Comparison of ENCODE assay signal across 8 mouse cellular contexts in genomic region chr10:36974086-36974675, GRCm38 (mm10). TPM values are rescaled to one million over a fixed set of nuclear protein-coding genes. Genes with fewer than 3 reads are reported as not detected.
A peak's percentile ranks its signal among the peaks of the same experiment; 100 is the strongest.
DNase-seq lines count a peak whose midpoint lies in the region; ATAC-seq and TF ChIP-seq lines count a peak whose summit lies in the region.

Gene Hdac2 (plus strand): TSS chr10:36974544.

- no peaks in the 10 kb centered on the region for H3K36me3 ChIP-seq in ES-E14 (ENCODE audit: control insufficient read depth, insufficient read depth, low read length, poor library complexity, severe bottlenecking)
- no peaks in the 10 kb centered on the region for H3K36me3 ChIP-seq in forebrain, embryonic 16.5 days (ENCODE audit: control insufficient read depth, insufficient read depth)
- H3K36me3 ChIP-seq in lung, embryonic 14.5 days (ENCODE audit: insufficient read depth) = no peaks in the 10 kb centered on the region
- no peaks in the 10 kb centered on the region for H3K36me3 ChIP-seq in thymus, adult 2 months (ENCODE audit: control insufficient read depth, insufficient read depth, low read length)

- peak within 1 kb of the TSS; percentile 87 for H3K4me2 ChIP-seq in forebrain, embryonic 16.5 days (ENCODE audit: low read length)
- peak within 1 kb of the TSS; percentile 70 for H3K4me2 ChIP-seq in lung, embryonic 14.5 days

- H3K27ac ChIP-seq in ES-E14 (ENCODE audit: insufficient read depth, low read depth, low read length, poor library complexity, severe bottlenecking) = peak within 1 kb of the TSS; percentile 81
- H3K27ac ChIP-seq in forebrain, embryonic 16.5 days (ENCODE audit: low read length) = peak within 1 kb of the TSS; percentile 98
- H3K27ac ChIP-seq in layer of hippocampus, adult 2 months = peak within 1 kb of the TSS; percentile 100
- H3K27ac ChIP-seq in lung, embryonic 14.5 days (ENCODE audit: low read depth) = peak within 1 kb of the TSS; percentile 98
- H3K27ac ChIP-seq in olfactory bulb, adult 2 months (ENCODE audit: insufficient read depth, low read depth, low read length) = peak within 1 kb of the TSS; percentile 99
- peak within 1 kb of the TSS; percentile 52 for H3K27ac ChIP-seq in thymus, adult 2 months (ENCODE audit: control insufficient read depth, insufficient read depth, low read length)

- TF ChIP-seq CTCF in layer of hippocampus, adult 2 months (conservative IDR thresholded peaks at IDR 0.05) = peak; percentile 14; the same call in 1 of the 2 replicates
- TF ChIP-seq CTCF in lung, embryonic 14.5 days (IDR thresholded peaks at IDR 0.05; ENCODE audit: low read depth) = no peak
- no peak for TF ChIP-seq CTCF in olfactory bulb, adult 2 months (IDR thresholded peaks at IDR 0.05; ENCODE audit: insufficient read depth, low read depth, low read length)
- no peak for TF ChIP-seq CTCF in thymus, adult 2 months (IDR thresholded peaks at IDR 0.05; ENCODE audit: borderline replicate concordance, control insufficient read depth, extremely low read depth, insufficient read depth, low read length, poor library complexity)

- peak within 1 kb of the TSS; percentile 90 to 98 for H3K4me3 ChIP-seq in ES-E14 (ENCODE audit: insufficient read depth in 1 of 2, low read depth in 1 of 2, low read length in 2 of 2, poor library complexity in 1 of 2, severe bottlenecking in 1 of 2)
- peak within 1 kb of the TSS; percentile 98 for H3K4me3 ChIP-seq in forebrain, embryonic 16.5 days (replicated peaks; ENCODE audit: low read length)
- peak within 1 kb of the TSS; percentile 81 for H3K4me3 ChIP-seq in layer of hippocampus, adult 2 months
- peak within 1 kb of the TSS; percentile 92 for H3K4me3 ChIP-seq in lung, embryonic 14.5 days (ENCODE audit: low read depth, low read length)
- peak within 1 kb of the TSS; percentile 88 for H3K4me3 ChIP-seq in olfactory bulb, adult 2 months (ENCODE audit: insufficient read depth, low read depth, low read length)
- peak within 1 kb of the TSS; percentile 71 for H3K4me3 ChIP-seq in thymus, adult 2 months (ENCODE audit: control insufficient read depth, insufficient read depth, low read length)

- H3K4me1 ChIP-seq in ES-E14 (ENCODE audit: control insufficient read depth in 2 of 2, insufficient read depth in 2 of 2, low read length in 2 of 2, poor library complexity in 1 of 2) = no peaks in the 10 kb centered on the region; a peak in 1 of 4 replicates
- H3K4me1 ChIP-seq in forebrain, embryonic 16.5 days (replicated peaks; ENCODE audit: control insufficient read depth, insufficient read depth, low read length) = peaks cover 16% of the 10 kb centered on the region
- 0 out of 2 replicates have a peak, but pooled peaks cover 2% of the 10 kb centered on the region for H3K4me1 ChIP-seq in lung, embryonic 14.5 days (ENCODE audit: insufficient read depth)
- no peaks in the 10 kb centered on the region for H3K4me1 ChIP-seq in olfactory bulb, adult 2 months (ENCODE audit: control insufficient read depth, insufficient read depth, low read length)
- H3K4me1 ChIP-seq in thymus, adult 2 months (replicated peaks; ENCODE audit: control insufficient read depth, insufficient read depth, low read length) = peaks cover 3% of the 10 kb centered on the region

- peak within 1 kb of the TSS; percentile 84 for H3K9ac ChIP-seq in ES-E14 (ENCODE audit: insufficient read depth, low read depth, low read length, poor library complexity, severe bottlenecking)
- peak within 1 kb of the TSS; percentile 98 for H3K9ac ChIP-seq in forebrain, embryonic 16.5 days (replicated peaks; ENCODE audit: low read depth, low read length)
- H3K9ac ChIP-seq in lung, embryonic 14.5 days = peak within 1 kb of the TSS; percentile 99

- TF ChIP-seq POLR2A in olfactory bulb, adult 2 months (IDR thresholded peaks at IDR 0.05; ENCODE audit: insufficient read depth, low read depth, low read length) = peak; percentile 81
- peak; percentile 85 for TF ChIP-seq POLR2A in thymus, adult 2 months (IDR thresholded peaks at IDR 0.05; ENCODE audit: control insufficient read depth, extremely low read depth, insufficient read depth, low read length, poor library complexity)

- peak; percentile 97 for ATAC-seq in forebrain, embryonic 16.5 days
- peak; percentile 98 for ATAC-seq in lung, embryonic 14.5 days (ENCODE audit: insufficient read depth)

- no peaks in the 10 kb centered on the region for H3K27me3 ChIP-seq in forebrain, embryonic 16.5 days (replicated peaks; ENCODE audit: control insufficient read depth, insufficient read depth, low read length)
- H3K27me3 ChIP-seq in lung, embryonic 14.5 days (ENCODE audit: insufficient read depth, low read length) = no peaks in the 10 kb centered on the region
- no peaks in the 10 kb centered on the region for H3K27me3 ChIP-seq in thymus, adult 2 months (ENCODE audit: control insufficient read depth, insufficient read depth, low read length)

- in situ Hi-C loops in ES-E14 (cut with MboI; ENCODE audit: low sequenced_read_pairs in 2 of 2, unreplicated experiment in 2 of 2) = no loop called here

- intact Hi-C loops in heart, postnatal 36 days (cut with DNase I) = no loop called here

- H3K9me3 ChIP-seq in ES-E14 (ENCODE audit: control insufficient read depth, insufficient read depth, low read depth, low read length) = no peaks in the 10 kb centered on the region
- no peaks in the 10 kb centered on the region for H3K9me3 ChIP-seq in forebrain, embryonic 16.5 days (ENCODE audit: control insufficient read depth, low read length)
- no peaks in the 10 kb centered on the region for H3K9me3 ChIP-seq in lung, embryonic 14.5 days (ENCODE audit: low read depth, low read length)

- DNase-seq in ES-E14 (ENCODE audit: low read depth, low spot score) = peak; percentile 56
- DNase-seq in cerebellum, adult 11-12 months = peak; percentile 90
- DNase-seq in heart, postnatal 36 days = peak; percentile 87 to 94
- peak; percentile 84 to 87 for DNase-seq in layer of hippocampus, adult 2 months (ENCODE audit: low spot score in 2 of 2)
- DNase-seq in lung, embryonic 14.5 days = peak; percentile 93
- peak; percentile 85 for DNase-seq in thymus, adult 2 months

- WGBS in forebrain, embryonic 16.5 days = 0% methylated on average over 65 of the region's 67 CpGs
- under 1% methylated on average over 67 of the region's 67 CpGs for WGBS in lung, embryonic 14.5 days
- WGBS in olfactory bulb, adult 2 months = under 1% methylated on average over 66 of the region's 67 CpGs
- WGBS in thymus, adult 2 months = under 1% methylated on average over 67 of the region's 67 CpGs

TF ChIP-seq in ES-E14, 5 proteins besides CTCF, POLR2A, EP300 and RAD21:
- TF ChIP-seq HCFC1 (IDR thresholded peaks at IDR 0.05; ENCODE audit: borderline replicate concordance, insufficient read depth, low read length) = no peak
- TF ChIP-seq MAFK (IDR thresholded peaks at IDR 0.05; ENCODE audit: insufficient read depth, low read depth, low read length) = no peak
- TF ChIP-seq CHD2 (IDR thresholded peaks at IDR 0.05; ENCODE audit: low read depth, low read length) = peak; percentile 29; the same call in 1 of the 2 replicates
- 0 out of 2 replicates have a peak, but pooled peaks have one; percentile 29 for TF ChIP-seq ZNF384 (IDR thresholded peaks at IDR 0.05; ENCODE audit: low read depth, low read length)
- TF ChIP-seq ZC3H11A (IDR thresholded peaks at IDR 0.05; ENCODE audit: borderline replicate concordance, low read depth, low read length) = peak; percentile 52; the same call in 1 of the 2 replicates

RNA-seq across cellular contexts. Expression of gene Hdac2, which starts in this region (rescaled TPM):
- total RNA-seq in ES-E14 (2012; rRNA removed) = 57.8 and 91.3 TPM in 2 replicates
- 423 and 461 TPM in 2 replicates for polyA plus RNA-seq in forebrain, embryonic 16.5 days (2015; fragmentation: Nextera tagmentation; extraction: Ambion mirVana)
- 10 to 100 TPM; 52.8 to 56.6 TPM for total RNA-seq in heart, postnatal 36 days (2021)
- 10 to 100 TPM; 91.7 to 92.2 TPM for total RNA-seq in layer of hippocampus, adult 2 months (2021)
- polyA plus RNA-seq in lung, embryonic 14.5 days (2014; fragmentation: Nextera tagmentation; extraction: Ambion mirVana) = 254 and 259 TPM in 2 replicates
- polyA plus RNA-seq in olfactory bulb, adult 2 months (2012; ENCODE audit: insufficient read depth, insufficient read length, low replicate concordance, missing spikeins) = 395 TPM in 1 of 2 replicates, not detected in the other
- 23.0 and 30.6 TPM in 2 replicates for polyA plus RNA-seq in thymus, adult 2 months (2012; rRNA removed)

Comparison
In these comparisons a context has a peak if more than half of its experiments do, and no peak if none do; other contexts are left out.
1. Peak in every context shown above with its lines: DNase-seq, ATAC-seq, H3K4me3 ChIP-seq and H3K27ac ChIP-seq.